8 mouse cellular contexts compared by ENCODE assay signal in the genomic region with DNA sequence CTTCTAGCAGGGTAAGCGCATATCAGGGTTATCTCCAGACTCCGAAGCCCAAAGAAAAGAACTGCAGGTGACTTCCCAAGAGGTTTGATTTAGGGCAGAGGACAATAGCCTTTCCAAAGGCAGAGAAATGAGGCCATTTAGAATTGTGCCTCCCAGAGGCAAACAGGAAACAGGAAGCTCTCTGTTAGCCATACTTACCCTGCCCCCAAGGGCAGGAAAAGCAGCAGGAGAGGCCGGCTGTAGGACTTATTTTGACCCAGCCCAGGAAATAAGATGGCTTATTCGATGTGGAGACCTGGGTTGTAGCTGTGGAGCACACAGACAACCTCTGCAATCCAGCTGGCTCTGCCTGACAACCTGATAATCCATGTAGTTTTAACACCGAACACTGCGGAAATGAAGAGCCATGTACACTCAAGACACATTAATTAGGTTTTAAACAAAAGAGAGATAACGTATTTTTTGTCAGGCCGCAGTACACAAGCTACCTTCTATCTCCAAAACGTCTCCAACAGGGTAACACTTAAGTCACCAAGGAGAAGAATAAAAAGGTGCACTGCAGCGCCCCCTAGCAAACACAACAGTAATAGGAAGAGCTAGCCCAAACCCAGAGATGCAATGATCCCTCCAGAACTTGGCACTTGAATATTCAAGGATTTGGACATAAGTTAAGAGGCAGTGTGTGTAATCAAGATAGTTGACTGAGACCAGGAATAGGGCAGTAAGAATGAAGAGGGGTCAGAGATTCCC.
DNase-seq lines count a peak whose midpoint lies in the region; ATAC-seq and TF ChIP-seq lines count a peak whose summit lies in the region.

No protein-coding gene starts in this region.

- peak; percentile 44 for TF ChIP-seq CTCF in left cerebral cortex, adult 2 months (IDR thresholded peaks at IDR 0.05)

- no peak overlapping the region for H3K4me3 ChIP-seq in left cerebral cortex, adult 2 months
- H3K4me3 ChIP-seq in lung, embryonic 15.5 days = no peak overlapping the region
- no peak overlapping the region for H3K4me3 ChIP-seq in hindbrain, embryonic 12.5 days

- H3K36me3 ChIP-seq in lung, embryonic 15.5 days = no peaks in the 10 kb centered on the region
- no peaks in the 10 kb centered on the region for H3K36me3 ChIP-seq in hindbrain, embryonic 12.5 days

- H3K27me3 ChIP-seq in lung, embryonic 15.5 days = no peaks in the 10 kb centered on the region
- no peaks in the 10 kb centered on the region for H3K27me3 ChIP-seq in hindbrain, embryonic 12.5 days

- no peak overlapping the region for H3K27ac ChIP-seq in left cerebral cortex, adult 2 months
- peak overlapping the region; percentile 61; the same call in 1 of the 2 replicates for H3K27ac ChIP-seq in lung, embryonic 15.5 days
- H3K27ac ChIP-seq in hindbrain, embryonic 12.5 days = no peak overlapping the region

- no peak overlapping the region for H3K9ac ChIP-seq in lung, embryonic 15.5 days
- no peak overlapping the region for H3K9ac ChIP-seq in hindbrain, embryonic 12.5 days

- no peak for ATAC-seq in lung, embryonic 15.5 days (ENCODE audit: borderline replicate concordance, extremely low read depth, low FRiP score, low TSS enrichment)
- no peak for ATAC-seq in hindbrain, embryonic 12.5 days (ENCODE audit: low FRiP score)

- intact Hi-C loops in left cerebral cortex, adult 2 months (cut with DNase I) = no loop called here

- no peaks in the 10 kb centered on the region for H3K9me3 ChIP-seq in lung, embryonic 15.5 days
- H3K9me3 ChIP-seq in hindbrain, embryonic 12.5 days (replicated peaks) = 0 out of 2 replicates have a peak, but pooled peaks cover 6% of the 10 kb centered on the region

- H3K4me1 ChIP-seq in lung, embryonic 15.5 days = no peaks in the 10 kb centered on the region
- no peaks in the 10 kb centered on the region for H3K4me1 ChIP-seq in hindbrain, embryonic 12.5 days

- WGBS in lung, embryonic 15.5 days = 57% methylated on average over 10 of the region's 10 CpGs
- WGBS in hindbrain, embryonic 12.5 days = 73% methylated on average over 10 of the region's 10 CpGs

- no peak for DNase-seq in left cerebral cortex, adult 2 months (ENCODE audit: extremely low spot score in 1 of 2, low spot score in 2 of 2)
- DNase-seq in left cerebral cortex, adult 9 months (ENCODE audit: low spot score in 2 of 2) = no peak
- peak; percentile 83 for DNase-seq in R1 (ENCODE audit: low read depth, low spot score)
- DNase-seq in heart, adult 9 months (ENCODE audit: low spot score in 2 of 2) = peak; percentile 58 to 78
- DNase-seq in spleen, adult 12 weeks (ENCODE audit: low spot score) = no peak
- no peak for DNase-seq in left cerebral cortex, adult 8-10 months (ENCODE audit: low spot score in 2 of 2)

- no peak overlapping the region for H3K4me2 ChIP-seq in lung, embryonic 15.5 days
- H3K4me2 ChIP-seq in hindbrain, embryonic 12.5 days (replicated peaks) = no peak overlapping the region

Comparison
In these comparisons a context has a peak if more than half of its experiments do, and no peak if none do; other contexts are left out.
1. DNase-seq: peak in R1 (single experiment) and heart, adult 9 months (2 of 2); none in left cerebral cortex, adult 2 months (0 of 2), left cerebral cortex, adult 9 months (0 of 2), spleen, adult 12 weeks (single experiment) and left cerebral cortex, adult 8-10 months (0 of 2).